Mouse (Mus musculus) heart, adult 10 weeks (tissue): ENCODE data around the gene Olfr504. TPM values are rescaled to one million over a fixed set of nuclear protein-coding genes. Genes with fewer than 3 reads are reported as not detected.

Experiments
- polyA plus RNA-seq: library from polyadenylated mRNA; stranded (reverse); fragments of 350-450 nt; fragmentation: Illumina TruSeq; extraction: RNeasy Lipid Tissue Mini Kit (QIAGEN cat#74804); gene quantifications from one replicate; pipeline ENCODE4 v1.2.3, GENCODE M21; 2014; ENCODE audit warnings: low read depth, low replicate concordance

The Olfr504 gene
- not detected for polyA plus RNA-seq

GRCm38 (mm10) chr7:108565693-108566092 lies at the start of gene Olfr504:
Gene Olfr504 (minus strand): TSS chr7:108565793.

GRCm38 (mm10) chr7:108610487-108610886 lies 44.9 kb upstream of the Olfr504 start, which contains the start of gene Olfr506:
Gene Olfr506 (plus strand): TSS chr7:108610787.

GRCm38 (mm10) chr7:108544227-108544626 lies 21.4 kb downstream of the Olfr504 start, which contains the start of gene Olfr503:
Gene Olfr503 (plus strand): TSS chr7:108544527.

GRCm38 (mm10) chr7:108524965-108525364 lies 40.6 kb downstream of the Olfr504 start, which contains the start of gene Olfr502:
Gene Olfr502 (minus strand): TSS chr7:108525065.

Other genes with a start within 250 kb of the Olfr504 start
- not detected for gene Olfr492, start 242.1 kb downstream of the Olfr504 start, polyA plus RNA-seq
- not detected for gene Olfr493, start 218.8 kb downstream of the Olfr504 start, polyA plus RNA-seq
- gene Olfr494, start 200.5 kb downstream of the Olfr504 start, polyA plus RNA-seq = not detected
- gene Olfr495, start 172.6 kb downstream of the Olfr504 start, polyA plus RNA-seq = not detected
- gene Olfr497, start 145.4 kb downstream of the Olfr504 start, polyA plus RNA-seq = not detected
- gene Olfr498, start 100.5 kb downstream of the Olfr504 start, polyA plus RNA-seq = not detected
- not detected for gene Olfr502, start 40.7 kb downstream of the Olfr504 start, polyA plus RNA-seq
- not detected for gene Olfr503, start 21.3 kb downstream of the Olfr504 start, polyA plus RNA-seq
- gene Olfr506, start 45.0 kb upstream of the Olfr504 start, polyA plus RNA-seq = not detected
- gene Olfr507, start 56.0 kb upstream of the Olfr504 start, polyA plus RNA-seq = not detected
- gene Olfr508, start 64.2 kb upstream of the Olfr504 start, polyA plus RNA-seq = not detected
- not detected for gene Olfr509, start 86.1 kb upstream of the Olfr504 start, polyA plus RNA-seq
- not detected for gene Olfr510, start 100.6 kb upstream of the Olfr504 start, polyA plus RNA-seq
- not detected for gene Olfr512, start 147.5 kb upstream of the Olfr504 start, polyA plus RNA-seq
- not detected for gene Olfr513, start 185.2 kb upstream of the Olfr504 start, polyA plus RNA-seq